Mouse (Mus musculus) brain, embryonic 14.5 days (tissue): ENCODE results near the gene Saxo1. TPM values are rescaled to one million over a fixed set of nuclear protein-coding genes. Genes with fewer than 3 reads are reported as not detected.
A peak's percentile ranks its signal among the peaks of the same experiment; 100 is the strongest.

Source experiments
- DNase-seq: peaks from one replicate; pipeline ENCODE4 v3.0.0-alpha.2; 2011; ENCODE audit warnings: low read depth
- CTCF ChIP-seq: fragments of 200-500 bp; IDR thresholded peaks from 2 replicates; pipeline ENCODE4 v1.5.1; 2012; ENCODE audit warnings: inconsistent platforms, mild to moderate bottlenecking, moderate library complexity, borderline replicate concordance; ENCODE audit not compliant: insufficient read depth, insufficient read length; ENCODE audit errors: extremely low read depth
- POLR2A ChIP-seq: fragments of 200-500 bp; IDR thresholded peaks from 2 replicates; pipeline ENCODE4 v1.6.1; 2012; ENCODE audit warnings: mild to moderate bottlenecking, inconsistent platforms, borderline replicate concordance; ENCODE audit not compliant: poor library complexity, insufficient read depth, insufficient read length, severe bottlenecking; ENCODE audit errors: extremely low read depth
- polyA plus RNA-seq: library from polyadenylated mRNA; depleted of rRNA; stranded (reverse); fragments of >200 nt; gene quantifications from 2 replicates; pipeline ENCODE4 v1.2.3, GENCODE M21; 2012

The Saxo1 gene
- polyA plus RNA-seq, 1 experiment = not detected

- no peak for TF ChIP-seq POLR2A
- TF ChIP-seq CTCF = no peak
- no peak for DNase-seq
Observed at GRCm38 (mm10) chr4:86520695-86521094, 37.4 kb downstream of the Saxo1 start.

- no peak for DNase-seq
- TF ChIP-seq CTCF (no peak), POLR2A (no peak)
Observed at GRCm38 (mm10) chr4:86519953-86520352, 38.2 kb downstream of the Saxo1 start.

- DNase-seq = no peak
- no peak for TF ChIP-seq POLR2A
- no peak for TF ChIP-seq CTCF
Observed at GRCm38 (mm10) chr4:86504656-86505055, 53.5 kb downstream of the Saxo1 start.

- no peak for DNase-seq
- TF ChIP-seq POLR2A (no peak), CTCF (no peak)
Observed at GRCm38 (mm10) chr4:86499561-86499960, 58.6 kb downstream of the Saxo1 start.

- DNase-seq = no peak
- TF ChIP-seq POLR2A (no peak), CTCF (no peak)
Observed at GRCm38 (mm10) chr4:86498754-86499153, 59.4 kb downstream of the Saxo1 start.

GRCm38 (mm10) chr4:86489128-86489527 is 69.0 kb downstream of the Saxo1 start:
- TF ChIP-seq POLR2A = no peak
- no peak for TF ChIP-seq CTCF
- DNase-seq = no peak

- DNase-seq = no peak
- TF ChIP-seq CTCF (no peak), POLR2A (no peak)
Observed at GRCm38 (mm10) chr4:86486901-86487300, 71.2 kb downstream of the Saxo1 start.

GRCm38 (mm10) chr4:86486491-86486890 is 71.6 kb downstream of the Saxo1 start:
- no peak for TF ChIP-seq CTCF
- no peak for TF ChIP-seq POLR2A
- DNase-seq = no peak

- TF ChIP-seq POLR2A (no peak), CTCF (no peak)
- DNase-seq = no peak
Observed at GRCm38 (mm10) chr4:86485052-86485451, 73.1 kb downstream of the Saxo1 start.

- DNase-seq = peak; percentile 11
- no peak for TF ChIP-seq CTCF
- no peak for TF ChIP-seq POLR2A
Observed at GRCm38 (mm10) chr4:86483686-86484085, 74.4 kb downstream of the Saxo1 start.

- no peak for DNase-seq
Observed at GRCm38 (mm10) chr4:86483013-86483615, 75.0 kb downstream of the Saxo1 start.

GRCm38 (mm10) chr4:86480891-86481290 is 77.2 kb downstream of the Saxo1 start:
- peak; percentile 47 for DNase-seq

More at GRCm38 (mm10) chr4:86483013-86483615, 75.0 kb downstream of the Saxo1 start:
- TF ChIP-seq POLR2A (no peak), CTCF (no peak)

More at GRCm38 (mm10) chr4:86480891-86481290, 77.2 kb downstream of the Saxo1 start:
- TF ChIP-seq POLR2A (no peak), CTCF (peak; percentile 38; the same call in 1 of the 2 replicates)
